Mouse (Mus musculus) brain, embryonic 18.5 days (tissue): ENCODE measurements around the gene Pex5.

Experiments used
- DNase-seq: peaks from one replicate; pipeline ENCODE4 v3.0.0-alpha.2; 2012; ENCODE audit warnings: low read depth, low spot score

The Pex5 gene

GRCm38 (mm10) chr6:124414927-124415325 is at the start of gene Pex5:
Pex5 (minus strand) TSS chr6:124415067.
- peak; percentile 90 for DNase-seq

- DNase-seq, result no peak
Observed at GRCm38 (mm10) chr6:124463881-124464291, 49.0 kb upstream of the Pex5 start.

GRCm38 (mm10) chr6:124459388-124459787 is 44.5 kb upstream of the Pex5 start:
- DNase-seq, result no peak

- no peak for DNase-seq
Observed at GRCm38 (mm10) chr6:124458505-124458904, 43.6 kb upstream of the Pex5 start.

GRCm38 (mm10) chr6:124457827-124458226 is 43.0 kb upstream of the Pex5 start:
- no peak for DNase-seq

GRCm38 (mm10) chr6:124456243-124456642 is 41.4 kb upstream of the Pex5 start:
- DNase-seq, result no peak

- no peak for DNase-seq
Observed at GRCm38 (mm10) chr6:124453756-124454155, 38.9 kb upstream of the Pex5 start.

- DNase-seq, result no peak
Observed at GRCm38 (mm10) chr6:124451995-124452394, 37.1 kb upstream of the Pex5 start.

GRCm38 (mm10) chr6:124449668-124450383 is 35.0 kb upstream of the Pex5 start:
- no peak for DNase-seq

GRCm38 (mm10) chr6:124448959-124449667 is 34.2 kb upstream of the Pex5 start:
- no peak for DNase-seq

- no peak for DNase-seq
Observed at GRCm38 (mm10) chr6:124448186-124448852, 33.5 kb upstream of the Pex5 start.

GRCm38 (mm10) chr6:124447356-124447755 is 32.5 kb upstream of the Pex5 start:
- no peak for DNase-seq

- no peak for DNase-seq
Observed at GRCm38 (mm10) chr6:124446459-124446858, 31.6 kb upstream of the Pex5 start.

- DNase-seq, result no peak
Observed at GRCm38 (mm10) chr6:124446024-124446423, 31.2 kb upstream of the Pex5 start.

- no peak for DNase-seq
Observed at GRCm38 (mm10) chr6:124443338-124443737, 28.5 kb upstream of the Pex5 start.

GRCm38 (mm10) chr6:124436245-124436644 is 21.4 kb upstream of the Pex5 start:
- no peak for DNase-seq

GRCm38 (mm10) chr6:124435173-124435572 is 20.3 kb upstream of the Pex5 start:
- DNase-seq, result no peak

GRCm38 (mm10) chr6:124433688-124434324 is 18.9 kb upstream of the Pex5 start:
- no peak for DNase-seq

- DNase-seq, result no peak
Observed at GRCm38 (mm10) chr6:124430784-124431495, 16.1 kb upstream of the Pex5 start.

GRCm38 (mm10) chr6:124430379-124430778 is 15.5 kb upstream of the Pex5 start:
- DNase-seq, result no peak

GRCm38 (mm10) chr6:124427791-124428576 is 13.1 kb upstream of the Pex5 start:
- DNase-seq, result no peak
